Mouse (Mus musculus): ENCODE data around the gene Supt4a. TPM values are rescaled to one million over a fixed set of nuclear protein-coding genes. Genes with fewer than 3 reads are reported as not detected.

Supt4a gene
- polyA plus RNA-seq, 1 experiment from 2014 or later: 111 TPM

DNA sequence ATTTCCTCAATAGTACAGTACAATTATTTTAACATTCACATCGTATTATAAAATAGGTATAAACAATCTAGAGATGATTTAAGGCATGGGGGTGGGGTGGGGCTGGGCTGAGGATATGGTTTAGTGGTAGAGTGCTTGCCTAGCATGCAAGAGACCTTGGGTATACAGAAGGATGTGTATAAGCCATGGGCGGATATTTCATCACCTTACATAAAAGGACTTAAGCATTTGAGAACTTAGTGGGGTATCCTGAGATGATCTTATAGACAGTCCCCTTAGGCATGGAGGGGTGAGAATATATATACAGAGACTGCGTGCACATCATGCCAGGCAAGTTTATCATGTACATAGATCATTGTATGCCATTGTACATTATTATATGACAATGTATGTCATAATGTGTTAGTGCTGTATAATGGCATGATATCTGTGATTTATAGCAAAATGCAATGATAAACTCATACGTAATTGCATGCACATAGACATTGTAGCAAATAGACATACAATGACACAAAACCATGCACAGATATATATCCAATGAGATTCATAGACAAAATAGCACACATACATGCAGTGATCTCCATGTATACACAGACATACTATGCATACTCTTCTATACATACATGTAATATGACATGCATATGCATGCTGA is 21.7 kb downstream of the Supt4a start:
- WGBS: 60% methylated on average over 4 of the region's 4 CpGs
- Histone ChIP-seq H3K4me3 (ENCODE audit: low read length) (no peak overlapping the region), H3K27me3 (ENCODE audit: control insufficient read depth, insufficient read depth, low read length) (peaks cover 48% of the 10 kb centered on the region), H3K4me1 (ENCODE audit: control insufficient read depth, insufficient read depth, low read length) (peaks cover 8% of the 10 kb centered on the region), H3K36me3 (ENCODE audit: control insufficient read depth, insufficient read depth) (no peaks in the 10 kb centered on the region), H3K9me3 (replicated peaks; ENCODE audit: control insufficient read depth, low read length) (no peaks in the 10 kb centered on the region), H3K27ac (ENCODE audit: low read length) (no peak overlapping the region), H3K9ac (ENCODE audit: low read length) (no peak overlapping the region), H3K4me2 (ENCODE audit: low read depth, low read length) (no peak overlapping the region)
- no peak for ATAC-seq (replicated peaks; ENCODE audit: extremely low read depth, insufficient read depth, low FRiP score)

DNA sequence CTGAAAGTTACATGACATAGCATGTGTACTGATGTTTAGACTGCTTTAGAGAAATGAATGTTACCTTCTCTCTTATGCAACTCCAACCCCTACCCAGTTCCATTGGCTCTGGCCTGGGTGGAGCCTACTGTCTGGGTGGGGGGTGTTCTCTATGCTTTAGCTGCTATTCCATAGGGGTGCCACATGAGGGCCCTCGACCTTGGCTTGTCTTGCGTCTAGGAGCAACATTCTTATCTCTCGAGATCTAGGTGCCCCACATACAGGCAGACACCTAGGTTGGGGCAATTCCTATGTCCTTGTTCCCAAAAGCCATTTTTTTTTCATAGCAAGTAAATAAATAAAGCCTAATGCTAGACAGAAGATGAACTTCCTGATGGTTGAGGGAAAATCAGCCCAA is 22.3 kb downstream of the Supt4a start:
- no peak overlapping the region for H3K4me3 ChIP-seq (ENCODE audit: low read length)
- 4% methylated on average over 3 of the region's 3 CpGs for WGBS
- H3K4me1 ChIP-seq (ENCODE audit: control insufficient read depth, insufficient read depth, low read length): peaks cover 12% of the 10 kb centered on the region
- H3K27ac ChIP-seq (ENCODE audit: low read length): no peak overlapping the region
- H3K9me3 ChIP-seq (replicated peaks; ENCODE audit: control insufficient read depth, low read length): no peaks in the 10 kb centered on the region
- no peak overlapping the region for H3K9ac ChIP-seq (ENCODE audit: low read length)
- H3K4me2 ChIP-seq (ENCODE audit: low read depth, low read length): no peak overlapping the region
- no peaks in the 10 kb centered on the region for H3K36me3 ChIP-seq (ENCODE audit: control insufficient read depth, insufficient read depth)
- H3K27me3 ChIP-seq (ENCODE audit: control insufficient read depth, insufficient read depth, low read length): peaks cover 53% of the 10 kb centered on the region
- ATAC-seq (replicated peaks; ENCODE audit: extremely low read depth, insufficient read depth, low FRiP score): no peak

DNA sequence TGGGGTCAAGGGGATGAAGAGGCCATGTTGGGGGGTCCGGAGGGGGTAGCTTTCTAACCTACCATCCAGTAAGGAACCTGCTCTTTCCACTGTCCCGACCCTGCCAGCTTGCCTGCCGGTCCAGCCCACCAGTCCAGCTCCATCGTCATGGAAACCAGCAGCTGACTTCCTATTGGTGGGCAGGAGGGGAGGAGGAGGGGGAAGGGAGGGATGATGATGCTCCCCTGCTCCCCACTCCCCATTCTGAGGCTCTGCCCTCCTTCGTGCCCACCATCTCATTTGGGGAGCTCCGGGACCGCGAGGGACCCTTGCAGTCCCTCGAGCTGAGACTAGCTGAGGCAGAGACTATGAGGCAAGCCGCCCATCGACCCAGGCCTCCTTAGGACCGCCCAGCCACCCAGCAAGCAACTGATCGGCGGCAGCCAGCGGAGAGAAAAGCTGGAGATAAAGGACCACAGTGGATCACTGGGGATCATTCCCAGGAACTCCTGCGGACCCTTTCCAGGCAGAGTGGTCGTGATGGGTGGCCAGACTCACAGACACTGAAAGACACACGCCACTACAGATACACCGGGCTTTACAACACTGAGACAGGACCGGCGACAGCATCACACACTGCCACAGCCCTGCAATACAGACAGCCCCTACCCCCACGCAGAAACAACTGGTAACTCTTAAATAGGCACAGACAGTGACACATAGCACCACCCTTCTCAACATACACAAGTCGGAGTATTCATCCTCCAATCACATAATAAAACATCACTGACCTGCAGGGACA is 23.1 kb downstream of the Supt4a start, which contains the start of gene Tspoap1:
Tspoap1 (plus strand) TSS at position 241 of the 781 bp plus-strand sequence.
- Histone ChIP-seq H3K9me3 (replicated peaks; ENCODE audit: control insufficient read depth, low read length) (no peaks in the 10 kb centered on the region), H3K36me3 (ENCODE audit: control insufficient read depth, insufficient read depth) (no peaks in the 10 kb centered on the region), H3K4me2 (ENCODE audit: low read depth, low read length) (no peak within 1 kb of the TSS), H3K4me1 (ENCODE audit: control insufficient read depth, insufficient read depth, low read length) (peaks cover 12% of the 10 kb centered on the region), H3K27ac (ENCODE audit: low read length) (no peak within 1 kb of the TSS), H3K4me3 (ENCODE audit: low read length) (no peak within 1 kb of the TSS), H3K9ac (ENCODE audit: low read length) (no peak within 1 kb of the TSS), H3K27me3 (ENCODE audit: control insufficient read depth, insufficient read depth, low read length) (peaks cover 62% of the 10 kb centered on the region)
- ATAC-seq (replicated peaks; ENCODE audit: extremely low read depth, insufficient read depth, low FRiP score): 0 out of 2 replicates have a peak, but pooled peaks have one; percentile 15
- WGBS: 7% methylated on average over 23 of the region's 23 CpGs

DNA sequence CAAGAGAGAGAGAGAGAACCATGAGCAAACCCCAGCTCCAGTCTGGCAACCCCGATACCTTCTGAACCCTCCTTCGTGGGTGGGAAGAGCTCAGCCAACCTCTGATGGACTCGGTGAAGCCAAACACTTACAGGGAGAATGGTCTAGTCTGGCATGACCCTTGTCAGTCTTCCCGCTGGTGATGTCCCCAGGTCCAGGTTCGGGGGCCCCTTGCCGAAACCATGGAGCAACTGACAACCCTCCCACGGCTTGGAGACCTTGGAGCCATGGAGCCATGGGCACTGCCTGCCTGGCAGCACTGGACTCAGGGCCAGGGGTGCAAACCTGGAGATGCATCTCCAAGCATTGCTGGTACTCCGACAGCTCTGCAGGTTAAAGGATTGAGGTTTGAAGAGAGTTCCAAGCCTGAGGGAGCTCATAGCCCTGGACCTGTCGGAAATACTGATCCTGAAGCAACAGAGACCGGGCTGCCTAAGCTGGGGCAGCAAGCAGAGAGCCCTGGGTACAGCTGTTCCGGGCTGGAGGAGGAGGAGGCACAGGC is 23.9 kb downstream of the Supt4a start:
- 61% methylated on average over 11 of the region's 11 CpGs for WGBS
- no peak for ATAC-seq (replicated peaks; ENCODE audit: extremely low read depth, insufficient read depth, low FRiP score)
- Histone ChIP-seq H3K4me1 (ENCODE audit: control insufficient read depth, insufficient read depth, low read length) (peaks cover 12% of the 10 kb centered on the region), H3K27ac (ENCODE audit: low read length) (no peak overlapping the region), H3K9me3 (replicated peaks; ENCODE audit: control insufficient read depth, low read length) (no peaks in the 10 kb centered on the region), H3K9ac (ENCODE audit: low read length) (no peak overlapping the region), H3K4me3 (ENCODE audit: low read length) (no peak overlapping the region), H3K4me2 (ENCODE audit: low read depth, low read length) (no peak overlapping the region), H3K36me3 (ENCODE audit: control insufficient read depth, insufficient read depth) (no peaks in the 10 kb centered on the region), H3K27me3 (ENCODE audit: control insufficient read depth, insufficient read depth, low read length) (peaks cover 69% of the 10 kb centered on the region)

DNA sequence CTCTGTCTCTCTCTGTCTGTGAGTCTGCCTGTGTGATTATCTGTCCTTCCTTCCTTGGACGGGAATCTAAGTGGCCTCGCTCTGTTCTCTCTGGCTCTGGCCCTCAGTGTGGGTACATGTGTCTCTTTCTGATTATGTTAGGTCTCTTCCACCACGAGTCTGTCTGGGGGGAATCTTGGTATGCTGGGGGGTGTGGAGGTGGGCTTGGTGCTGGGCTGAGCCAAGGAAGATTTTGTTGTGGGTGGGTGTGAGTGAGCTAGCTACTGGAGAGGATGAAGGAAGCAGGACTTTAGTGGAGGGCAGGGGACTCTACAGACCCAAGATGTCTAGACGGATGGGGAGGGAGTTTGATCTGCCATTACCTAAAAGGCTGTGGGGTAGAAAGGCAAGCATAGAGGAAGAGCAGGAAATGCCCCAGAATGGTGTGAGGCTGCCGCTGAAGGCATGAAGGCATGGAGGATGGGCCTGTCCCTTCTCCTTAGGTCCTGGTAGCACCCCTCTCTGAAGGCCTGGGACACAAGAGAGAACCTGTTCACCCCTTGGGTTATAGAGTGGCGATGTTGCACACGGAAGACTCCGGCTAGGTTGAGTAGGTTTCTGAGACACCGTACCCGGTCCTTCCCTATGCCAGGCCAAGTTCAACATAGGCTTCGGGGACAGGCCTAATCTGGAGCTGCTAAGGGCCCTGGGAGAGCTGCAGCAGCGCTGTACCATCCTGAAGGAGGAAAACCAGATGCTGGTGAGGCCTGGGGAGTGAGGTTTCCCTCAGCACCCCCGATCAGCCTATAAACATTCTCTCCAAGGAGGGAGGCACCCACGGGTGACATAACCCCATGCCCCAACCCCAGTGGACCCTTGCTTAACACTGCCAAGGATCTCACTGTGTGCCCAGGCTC is 24.7 kb downstream of the Supt4a start:
- no peak for ATAC-seq (replicated peaks; ENCODE audit: extremely low read depth, insufficient read depth, low FRiP score)
- H3K36me3 ChIP-seq (ENCODE audit: control insufficient read depth, insufficient read depth): no peaks in the 10 kb centered on the region
- H3K9me3 ChIP-seq (replicated peaks; ENCODE audit: control insufficient read depth, low read length): no peaks in the 10 kb centered on the region
- no peak overlapping the region for H3K9ac ChIP-seq (ENCODE audit: low read length)
- no peak overlapping the region for H3K27ac ChIP-seq (ENCODE audit: low read length)
- H3K4me2 ChIP-seq (ENCODE audit: low read depth, low read length): no peak overlapping the region
- H3K4me3 ChIP-seq (ENCODE audit: low read length): no peak overlapping the region
- H3K4me1 ChIP-seq (ENCODE audit: control insufficient read depth, insufficient read depth, low read length): peaks cover 12% of the 10 kb centered on the region
- WGBS: 74% methylated on average over 14 of the region's 14 CpGs
- peaks cover 77% of the 10 kb centered on the region for H3K27me3 ChIP-seq (ENCODE audit: control insufficient read depth, insufficient read depth, low read length)

DNA sequence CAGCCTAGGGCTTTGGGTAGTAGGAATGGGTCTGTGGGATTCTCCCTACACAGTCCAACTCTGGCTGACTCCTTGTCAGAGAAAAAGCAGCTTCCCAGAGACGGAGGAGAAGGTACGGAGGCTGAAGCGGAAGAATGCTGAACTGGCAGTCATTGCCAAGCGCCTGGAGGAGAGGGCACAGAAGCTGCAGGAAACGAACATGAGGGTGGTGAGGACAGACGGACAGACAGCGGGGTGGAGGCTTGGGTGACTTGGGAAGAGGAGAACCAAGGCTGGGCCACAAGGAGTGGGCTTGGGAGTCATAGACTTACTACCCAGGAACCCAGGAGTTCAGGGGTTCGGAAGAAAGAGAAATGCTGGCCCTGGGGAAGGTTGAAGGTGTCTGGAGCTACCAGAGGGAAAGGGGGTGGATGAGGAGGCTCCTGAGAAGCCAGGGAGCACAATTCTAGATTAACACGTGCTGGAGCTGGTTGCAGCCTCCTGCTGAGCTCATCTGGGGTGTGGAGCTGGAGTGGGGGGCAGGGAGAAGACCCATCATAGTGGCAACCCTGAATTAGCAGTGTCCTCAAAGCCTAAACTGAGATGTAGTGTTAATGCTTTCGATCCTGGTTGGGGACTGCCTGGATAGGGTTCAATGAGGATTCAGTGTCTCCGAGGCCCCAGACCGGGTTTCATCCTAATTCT is 25.5 kb downstream of the Supt4a start:
- no peak overlapping the region for H3K9ac ChIP-seq (ENCODE audit: low read length)
- no peaks in the 10 kb centered on the region for H3K36me3 ChIP-seq (ENCODE audit: control insufficient read depth, insufficient read depth)
- H3K27me3 ChIP-seq (ENCODE audit: control insufficient read depth, insufficient read depth, low read length): peaks cover 79% of the 10 kb centered on the region
- no peak overlapping the region for H3K27ac ChIP-seq (ENCODE audit: low read length)
- 41% methylated on average over 12 of the region's 12 CpGs for WGBS
- peaks cover 12% of the 10 kb centered on the region for H3K4me1 ChIP-seq (ENCODE audit: control insufficient read depth, insufficient read depth, low read length)
- no peak overlapping the region for H3K4me3 ChIP-seq (ENCODE audit: low read length)
- H3K4me2 ChIP-seq (ENCODE audit: low read depth, low read length): no peak overlapping the region
- no peaks in the 10 kb centered on the region for H3K9me3 ChIP-seq (replicated peaks; ENCODE audit: control insufficient read depth, low read length)
- no peak for ATAC-seq (replicated peaks; ENCODE audit: extremely low read depth, insufficient read depth, low FRiP score)

DNA sequence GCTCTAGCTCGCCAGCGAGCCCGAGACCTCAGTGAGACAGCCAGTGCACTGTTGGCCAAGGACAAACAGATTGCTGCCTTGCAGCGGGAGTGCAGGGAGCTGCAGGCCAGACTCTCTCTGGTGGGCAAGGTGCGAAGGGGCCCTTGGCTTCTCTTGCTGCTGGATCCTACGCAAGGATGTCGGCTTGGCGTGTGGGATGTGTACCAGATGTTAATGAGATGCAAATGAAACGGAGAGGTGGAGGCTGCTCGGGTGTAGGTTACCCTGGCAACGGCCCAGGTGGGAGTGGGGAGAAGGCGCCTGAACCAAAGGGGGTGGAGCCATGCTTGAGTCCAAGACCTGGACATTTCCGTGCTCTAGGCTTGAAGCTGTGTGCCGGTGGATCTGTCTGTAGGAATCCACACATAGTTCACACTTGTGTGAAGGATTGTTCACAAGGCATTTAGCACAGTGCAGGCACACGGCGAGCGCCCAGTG is 26.2 kb downstream of the Supt4a start:
- Histone ChIP-seq H3K4me2 (ENCODE audit: low read depth, low read length) (peak overlapping the region; percentile 70), H3K4me3 (ENCODE audit: low read length) (peak overlapping the region; percentile 46), H3K9me3 (replicated peaks; ENCODE audit: control insufficient read depth, low read length) (no peaks in the 10 kb centered on the region), H3K36me3 (ENCODE audit: control insufficient read depth, insufficient read depth) (no peaks in the 10 kb centered on the region), H3K4me1 (ENCODE audit: control insufficient read depth, insufficient read depth, low read length) (peaks cover 12% of the 10 kb centered on the region), H3K27ac (ENCODE audit: low read length) (no peak overlapping the region), H3K9ac (ENCODE audit: low read length) (no peak overlapping the region; the same call in 1 of the 2 replicates), H3K27me3 (ENCODE audit: control insufficient read depth, insufficient read depth, low read length) (peaks cover 79% of the 10 kb centered on the region)
- WGBS: 5% methylated on average over 17 of the region's 17 CpGs
- ATAC-seq (replicated peaks; ENCODE audit: extremely low read depth, insufficient read depth, low FRiP score): no peak
